Mouse (Mus musculus): ENCODE results near the gene Aifm2.

DNA sequence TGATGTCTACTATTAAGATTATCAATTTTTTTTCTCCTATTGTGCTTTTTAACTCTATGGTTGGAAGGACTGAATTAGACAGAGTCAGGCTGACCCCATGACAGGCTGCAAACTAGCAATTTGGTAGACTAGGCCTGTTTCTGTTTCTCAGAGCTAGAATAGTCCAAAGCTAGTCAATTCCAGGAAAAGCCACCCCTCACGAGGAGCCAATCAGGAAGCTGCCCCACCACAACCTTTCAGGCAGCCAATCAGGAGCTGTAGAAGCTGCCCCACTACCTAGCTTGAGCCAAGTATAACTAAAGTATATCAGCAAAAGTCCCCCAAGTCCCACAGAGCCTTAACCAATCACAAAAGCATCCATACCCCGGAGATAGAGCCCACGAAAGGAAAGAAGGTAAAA is 39.1 kb upstream of the Aifm2 start:
- TF ChIP-seq CTCF (IDR thresholded peaks at IDR 0.05; ENCODE audit: low read depth, low read length) (no peak), POLR2A (IDR thresholded peaks at IDR 0.05; ENCODE audit: borderline replicate concordance, low read depth, low read length) (no peak)
